Mouse (Mus musculus) liver, adult 2 months (tissue): Measurements from ENCODE around the gene Olfr410.

Experiments used
- CTCF ChIP-seq: fragments of 200-500 bp; IDR thresholded peaks from 2 replicates; pipeline ENCODE4 v1.5.1; 2011; ENCODE audit warnings: low read depth, low read length, control low read depth
- POLR2A ChIP-seq: fragments of 200-500 bp; IDR thresholded peaks from 2 replicates; pipeline ENCODE4 v1.6.1; 2011; ENCODE audit warnings: low read length, control low read depth; ENCODE audit not compliant: insufficient read depth; ENCODE audit errors: extremely low read depth

DNA sequence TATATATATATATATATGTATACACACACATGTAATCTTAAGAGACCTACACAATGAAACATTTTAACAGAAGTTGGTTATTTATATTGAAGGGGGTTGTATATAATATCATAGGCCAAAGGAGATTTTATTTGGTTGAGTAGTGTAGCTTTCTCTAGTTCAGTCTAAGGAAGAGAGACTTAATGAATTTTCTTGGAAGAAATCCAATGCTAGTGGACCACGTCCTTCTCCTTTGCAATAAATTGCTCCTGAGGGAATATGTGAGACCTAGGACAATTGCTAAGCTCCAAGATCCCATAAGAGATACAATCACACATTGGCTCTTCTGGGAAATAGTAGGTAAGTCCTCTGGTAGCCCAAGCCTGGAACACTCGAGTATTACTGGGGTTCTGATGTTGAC is 54.4 kb downstream of the Olfr410 start, which contains the start of gene Olfr59:
- TF ChIP-seq POLR2A (no peak), CTCF (no peak)
